Mouse (Mus musculus) embryonic facial prominence, embryonic 13.5 days (tissue): ENCODE data around the gene Ifitm3. TPM values are rescaled to one million over a fixed set of nuclear protein-coding genes. Genes with fewer than 3 reads are reported as not detected.
"Not testable (repeated sequence)": the region's sequence is repeated elsewhere in the genome, so short reads cannot be mapped to it uniquely, and the experiment has no call there.

Source experiments
- ATAC-seq: fragments of 200-750 bp; cut with Nextera tagmentation; 2 replicates; pipeline ENCODE4 v1.8.0; 2017; ENCODE audit warnings: low read depth; ENCODE audit not compliant: insufficient number of reproducible peaks, insufficient read depth, low FRiP score, low TSS enrichment
- H3K27ac ChIP-seq: fragments of 300-500 bp; sonication (generic); 2 replicates; pipeline ENCODE4 v1.5.1; 2015; ENCODE audit warnings: moderate library complexity, mild to moderate bottlenecking, inconsistent platforms
- H3K27me3 ChIP-seq: fragments of 300-500 bp; sonication (generic); 2 replicates; pipeline ENCODE4 v1.6.1; 2015; ENCODE audit warnings: mild to moderate bottlenecking, inconsistent platforms
- H3K36me3 ChIP-seq: fragments of 300-500 bp; sonication (generic); 2 replicates; pipeline ENCODE4 v1.6.1; 2015; ENCODE audit warnings: mild to moderate bottlenecking, inconsistent platforms
- H3K4me1 ChIP-seq: fragments of 300-500 bp; sonication (generic); 2 replicates; pipeline ENCODE4 v1.6.1; 2015; ENCODE audit warnings: inconsistent platforms
- H3K4me2 ChIP-seq: fragments of 300-500 bp; sonication (generic); 2 replicates; pipeline ENCODE4 v1.6.1; 2015; ENCODE audit warnings: moderate library complexity, mild to moderate bottlenecking, inconsistent platforms
- H3K4me3 ChIP-seq: fragments of 300-500 bp; sonication (generic); 2 replicates; pipeline ENCODE4 v1.5.1; 2015; ENCODE audit warnings: mild to moderate bottlenecking, inconsistent platforms
- H3K9ac ChIP-seq: fragments of 300-500 bp; sonication (generic); 2 replicates; pipeline ENCODE4 v1.6.1; 2015; ENCODE audit warnings: mild to moderate bottlenecking, inconsistent platforms
- H3K9me3 ChIP-seq: fragments of 300-500 bp; sonication (generic); 2 replicates; pipeline ENCODE4 v1.6.1; 2016; ENCODE audit warnings: inconsistent platforms
- WGBS: fragments of 180-500 bp; shearing (Covaris S2); methylation state at CpG from one replicate; pipeline ENCODE4 v1.1.7; 2015; ENCODE audit warnings: mixed read lengths; 5-methylcytosine and 5-hydroxymethylcytosine counted together
- polyA plus RNA-seq: library from polyadenylated mRNA; unstranded; fragments of >200 nt; fragmentation: Nextera tagmentation; extraction: Ambion mirVana; gene quantifications from 2 replicates; pipeline ENCODE4 v1.2.1, GENCODE M21; 2015

Ifitm3 gene
- polyA plus RNA-seq, 1 experiment from 2014 or later, result 98.1 TPM

GRCm38 (mm10) chr7:141028831-141029230 is 18.3 kb upstream of the Ifitm3 start, which contains the start of gene Gm17387:
TSS of gene Gm17387 (plus strand) at chr7:141029131.
- Histone ChIP-seq H3K9me3 (no peaks in the 10 kb centered on the region), H3K9ac (no peak within 1 kb of the TSS), H3K36me3 (no peaks in the 10 kb centered on the region), H3K4me2 (no peak within 1 kb of the TSS), H3K27me3 (no peaks in the 10 kb centered on the region), H3K27ac (no peak within 1 kb of the TSS), H3K4me3 (no peak within 1 kb of the TSS), H3K4me1 (peaks cover 6% of the 10 kb centered on the region; the same call in 1 of the 2 replicates)
- 92% methylated on average over 2 of the region's 2 CpGs for WGBS
- no peak for ATAC-seq

- no peak for ATAC-seq
- Histone ChIP-seq H3K27me3 (no peaks in the 10 kb centered on the region), H3K36me3 (no peaks in the 10 kb centered on the region), H3K4me2 (no peak overlapping the region), H3K4me1 (no peaks in the 10 kb centered on the region; the same call in 1 of the 2 replicates), H3K9ac (no peak overlapping the region), H3K4me3 (no peak overlapping the region), H3K27ac (no peak overlapping the region; the same call in 1 of the 2 replicates), H3K9me3 (no peaks in the 10 kb centered on the region)
- 62% methylated on average over 5 of the region's 5 CpGs for WGBS
These were observed 16.1 kb upstream of the Ifitm3 start for GRCm38 (mm10) chr7:141026740-141027098.

GRCm38 (mm10) chr7:141026097-141026739 is 15.6 kb upstream of the Ifitm3 start:
- Histone ChIP-seq H3K36me3 (no peaks in the 10 kb centered on the region), H3K27me3 (no peaks in the 10 kb centered on the region), H3K27ac (no peak overlapping the region; the same call in 1 of the 2 replicates), H3K9me3 (no peaks in the 10 kb centered on the region), H3K9ac (no peak overlapping the region), H3K4me2 (no peak overlapping the region), H3K4me3 (no peak overlapping the region), H3K4me1 (no peaks in the 10 kb centered on the region; the same call in 1 of the 2 replicates)
- no peak for ATAC-seq
- 44% methylated on average over 6 of the region's 6 CpGs for WGBS

GRCm38 (mm10) chr7:141024865-141025838 is 14.6 kb upstream of the Ifitm3 start:
- ATAC-seq, result no peak
- Histone ChIP-seq H3K9ac (no peak overlapping the region), H3K9me3 (no peaks in the 10 kb centered on the region), H3K36me3 (no peaks in the 10 kb centered on the region), H3K27me3 (no peaks in the 10 kb centered on the region), H3K4me1 (no peaks in the 10 kb centered on the region; the same call in 1 of the 2 replicates), H3K27ac (peak overlapping the region; percentile 28), H3K4me2 (no peak overlapping the region), H3K4me3 (no peak overlapping the region)
- WGBS, result 44% methylated on average over 6 of the region's 6 CpGs

GRCm38 (mm10) chr7:141021489-141022449 is 11.2 kb upstream of the Ifitm3 start:
- Histone ChIP-seq H3K36me3 (no peaks in the 10 kb centered on the region), H3K4me1 (no peaks in the 10 kb centered on the region; the same call in 1 of the 2 replicates), H3K27me3 (no peaks in the 10 kb centered on the region), H3K9me3 (no peaks in the 10 kb centered on the region), H3K9ac (no peak overlapping the region), H3K27ac (no peak overlapping the region), H3K4me3 (no peak overlapping the region), H3K4me2 (no peak overlapping the region)
- 81% methylated on average over 14 of the region's 14 CpGs for WGBS
- ATAC-seq, result no peak

- WGBS, result 91% methylated on average over 5 of the region's 5 CpGs
These were observed 8.5 kb upstream of the Ifitm3 start for GRCm38 (mm10) chr7:141019028-141019427.

GRCm38 (mm10) chr7:141017824-141018223 is 7.3 kb upstream of the Ifitm3 start, which contains the start of gene Ifitm6:
TSS of gene Ifitm6 (minus strand) at chr7:141017924.
- H3K36me3 ChIP-seq, H3K27me3 ChIP-seq, H3K9me3 ChIP-seq, H3K4me3 ChIP-seq, H3K9ac ChIP-seq, H3K4me2 ChIP-seq, H3K4me1 ChIP-seq, H3K27ac ChIP-seq, ATAC-seq: not testable (repeated sequence)
- WGBS, result 80% methylated on average over 1 of the region's 1 CpGs

More at GRCm38 (mm10) chr7:141019028-141019427, 8.5 kb upstream of the Ifitm3 start:
- Histone ChIP-seq H3K4me3 (no peak overlapping the region), H3K9ac (no peak overlapping the region), H3K9me3 (no peaks in the 10 kb centered on the region), H3K27ac (no peak overlapping the region), H3K27me3 (no peaks in the 10 kb centered on the region), H3K36me3 (no peaks in the 10 kb centered on the region), H3K4me1 (no peaks in the 10 kb centered on the region), H3K4me2 (no peak overlapping the region)
- no peak for ATAC-seq

- Histone ChIP-seq H3K4me1 (no peaks in the 10 kb centered on the region), H3K36me3 (no peaks in the 10 kb centered on the region), H3K4me2 (no peak overlapping the region), H3K9ac (no peak overlapping the region), H3K4me3 (no peak overlapping the region), H3K27ac (no peak overlapping the region), H3K27me3 (no peaks in the 10 kb centered on the region), H3K9me3 (no peaks in the 10 kb centered on the region)
- 83% methylated on average over 10 of the region's 10 CpGs for WGBS
- no peak for ATAC-seq
These were observed 6.4 kb upstream of the Ifitm3 start for GRCm38 (mm10) chr7:141016707-141017697.

GRCm38 (mm10) chr7:141011238-141011770 is 734 bp upstream of the Ifitm3 start:
- no peak overlapping the region for H3K4me3 ChIP-seq
- H3K36me3 ChIP-seq, result no peaks in the 10 kb centered on the region
- peak overlapping the region; percentile 64; the same call in 1 of the 2 replicates for H3K4me2 ChIP-seq
- H3K27ac ChIP-seq, result peak overlapping the region; percentile 78; the same call in 1 of the 2 replicates
- no peaks in the 10 kb centered on the region for H3K27me3 ChIP-seq
- H3K9me3 ChIP-seq, result no peaks in the 10 kb centered on the region
- ATAC-seq, result no peak
- H3K9ac ChIP-seq, result no peak overlapping the region
- WGBS, result 88% methylated on average over 7 of the region's 7 CpGs
- H3K4me1 ChIP-seq, result peaks cover 31% of the 10 kb centered on the region

GRCm38 (mm10) chr7:141009665-141010064 is 905 bp downstream of the Ifitm3 start:
- ATAC-seq, result no peak
- Histone ChIP-seq H3K27ac (no peak overlapping the region), H3K9ac (peak overlapping the region; percentile 66), H3K9me3 (no peaks in the 10 kb centered on the region), H3K4me1 (peaks cover 31% of the 10 kb centered on the region), H3K4me3 (peak overlapping the region; percentile 42), H3K36me3 (no peaks in the 10 kb centered on the region), H3K27me3 (no peaks in the 10 kb centered on the region), H3K4me2 (peak overlapping the region; percentile 64)
- 85% methylated on average over 9 of the region's 9 CpGs for WGBS
